Mouse (Mus musculus) kidney, adult 11 months (tissue): ENCODE data around the gene Safb2.

ENCODE experiments used
- DNase-seq: peaks from one replicate; pipeline ENCODE4 v3.0.0; 2022

The Safb2 gene

DNA sequence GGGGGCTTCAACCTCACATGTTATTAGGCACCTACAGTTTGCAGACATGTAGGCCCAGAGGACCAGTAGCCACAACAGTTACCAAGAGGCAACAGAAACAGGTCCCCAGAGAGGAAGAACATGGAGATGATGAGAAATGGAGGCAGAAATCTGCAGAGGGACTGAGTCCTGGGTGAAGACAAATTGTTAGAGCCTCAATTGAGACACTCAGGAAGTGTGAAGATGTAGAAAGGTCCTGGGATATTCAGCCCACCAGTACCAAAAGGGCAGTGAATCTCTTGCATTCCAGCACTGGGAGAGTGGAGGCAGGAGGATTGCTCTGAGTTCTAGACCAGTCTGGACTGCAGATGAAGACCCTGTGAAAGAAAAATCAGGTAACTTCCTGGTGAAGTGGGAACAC, 70.1 kb downstream of the Safb2 start:
- DNase-seq, result no peak

DNA sequence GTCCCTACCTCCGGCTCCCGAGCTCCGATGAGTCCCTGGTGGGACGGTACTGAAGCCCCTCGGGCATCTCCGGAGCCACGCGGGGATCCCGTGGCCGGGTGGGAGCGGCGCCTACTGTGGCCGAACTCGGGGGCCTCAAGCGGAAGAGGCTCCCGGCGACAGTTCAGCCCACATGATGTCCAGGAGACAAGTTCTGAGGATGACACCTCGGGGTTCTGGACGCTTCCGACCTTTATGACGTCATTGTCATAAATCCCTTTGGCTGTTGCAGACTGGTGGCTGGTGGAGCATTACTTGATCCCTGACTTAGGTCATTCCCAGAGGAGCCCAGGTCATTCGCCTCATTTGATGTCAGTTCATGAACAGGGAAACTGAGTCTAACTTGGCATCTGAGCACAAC, 72.1 kb downstream of the Safb2 start, which contains the start of gene Znrf4:
Znrf4 (minus strand) TSS at position 122 of the 400 bp plus-strand sequence.
- DNase-seq, result no peak

DNA sequence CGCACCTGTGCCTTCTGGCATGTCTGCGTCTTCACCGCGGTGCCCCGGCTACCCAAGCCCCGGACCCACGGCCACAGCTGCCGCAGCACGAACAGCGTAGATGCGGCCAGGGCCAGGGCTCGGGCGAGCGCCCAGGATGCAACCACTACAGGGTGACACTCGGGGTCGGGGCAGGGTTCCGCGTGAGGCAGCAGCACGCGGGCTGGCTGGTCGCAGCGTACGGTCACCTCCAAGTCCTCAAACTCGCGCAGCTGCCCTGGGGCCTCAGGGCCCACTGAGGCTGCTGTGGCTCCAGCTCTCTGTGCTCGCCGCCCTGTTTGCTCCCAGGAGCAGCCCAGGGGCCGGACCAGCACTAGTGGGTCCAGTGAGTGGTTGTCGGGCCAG, 72.7 kb downstream of the Safb2 start:
- DNase-seq, result no peak

DNA sequence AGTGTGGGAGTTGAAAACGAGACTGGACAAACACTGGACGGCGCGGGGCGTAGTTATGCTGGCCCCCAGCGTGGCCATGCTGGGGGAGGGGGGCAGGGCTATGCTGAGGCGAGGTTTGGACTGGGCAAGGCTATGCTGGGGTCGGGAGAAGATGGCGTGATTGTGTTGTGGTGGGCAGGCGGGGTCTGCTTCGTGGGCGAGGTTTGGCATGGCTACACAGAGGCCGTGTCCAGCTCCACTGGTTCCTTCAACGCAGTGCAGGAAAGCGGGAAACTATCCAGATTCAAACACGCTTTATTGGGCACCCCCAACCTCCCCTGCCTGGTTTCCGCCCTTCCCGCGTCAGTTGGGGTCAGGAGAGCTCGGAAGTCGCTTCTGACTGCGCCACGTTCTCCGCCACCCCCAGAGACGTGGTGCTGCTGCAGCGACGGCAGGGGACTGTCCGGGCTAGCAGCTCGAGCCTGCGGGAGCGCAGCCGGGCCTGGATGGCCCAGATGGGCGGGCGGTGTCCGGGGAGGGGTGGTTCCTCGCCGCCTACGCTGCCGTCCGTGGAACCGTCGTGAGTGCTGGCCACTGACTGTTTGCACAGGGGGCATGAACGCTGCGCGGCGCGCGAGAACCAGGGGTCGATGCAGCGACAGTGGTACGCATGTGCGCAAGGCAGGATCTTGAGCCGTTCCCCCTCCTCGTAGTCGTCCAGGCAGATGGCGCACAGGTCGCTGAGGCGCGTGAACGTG, 73.2 kb downstream of the Safb2 start:
- no peak for DNase-seq
